Mouse (Mus musculus) monocyte, adult 2 months (primary cell): ENCODE results near the gene Alox12e.
"Not testable (repeated sequence)": the region's sequence is repeated elsewhere in the genome, so short reads cannot be mapped to it uniquely, and the experiment has no call there.

Source experiments
- DNase-seq, 2 experiments: peaks; one replicate each; pipeline ENCODE4 v3.0.0; 2022; ENCODE audit warnings: low spot score in 2 of 2, low read depth in 1 of 2

Alox12e gene

DNA sequence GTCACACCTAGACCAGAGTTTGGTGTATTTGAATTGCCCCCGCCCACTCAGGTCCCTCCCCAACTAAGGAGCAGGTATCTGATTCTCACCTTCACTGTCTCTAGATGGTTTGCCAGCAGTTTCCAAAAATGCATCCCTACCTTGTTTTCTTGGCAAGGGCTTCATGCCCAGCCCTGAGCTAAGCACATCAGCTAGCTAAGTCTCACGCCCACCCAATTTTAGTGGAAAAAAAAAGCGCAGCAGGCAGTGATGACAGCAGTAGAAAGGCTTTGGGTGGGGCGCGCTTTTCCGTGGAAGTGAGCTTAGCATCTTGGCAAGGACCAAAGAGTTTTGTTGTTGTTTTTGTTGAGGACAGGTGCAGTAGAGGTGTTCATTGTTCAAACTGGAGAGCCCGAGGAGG is at the start of gene Alox12e:
Gene Alox12e (minus strand): TSS at position 101 of the 400 bp plus-strand sequence.
- no peak for DNase-seq

DNA sequence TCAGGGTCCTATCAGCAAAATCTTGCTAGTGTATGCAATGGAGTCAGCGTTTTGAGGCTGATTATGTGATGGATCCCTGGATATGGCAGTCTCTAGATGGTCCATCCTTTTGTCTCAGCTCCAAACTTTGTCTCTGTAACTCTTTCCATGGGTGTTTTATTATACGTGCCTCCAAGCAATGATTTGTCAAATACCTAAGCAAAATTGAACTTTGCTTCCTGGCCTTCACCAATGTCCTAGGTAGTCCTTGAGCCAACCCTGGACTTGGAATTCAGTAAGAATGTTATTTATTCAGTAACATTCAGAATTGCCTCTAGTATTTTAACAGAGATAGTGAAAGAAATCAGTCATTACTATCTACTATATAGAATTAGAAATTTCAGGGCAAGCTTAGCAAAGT is 46.2 kb upstream of the Alox12e start:
- DNase-seq = not testable (repeated sequence)

GRCm38 (mm10) chr11:70367701-70368100 is 45.3 kb upstream of the Alox12e start:
- not testable (repeated sequence) for DNase-seq

DNA sequence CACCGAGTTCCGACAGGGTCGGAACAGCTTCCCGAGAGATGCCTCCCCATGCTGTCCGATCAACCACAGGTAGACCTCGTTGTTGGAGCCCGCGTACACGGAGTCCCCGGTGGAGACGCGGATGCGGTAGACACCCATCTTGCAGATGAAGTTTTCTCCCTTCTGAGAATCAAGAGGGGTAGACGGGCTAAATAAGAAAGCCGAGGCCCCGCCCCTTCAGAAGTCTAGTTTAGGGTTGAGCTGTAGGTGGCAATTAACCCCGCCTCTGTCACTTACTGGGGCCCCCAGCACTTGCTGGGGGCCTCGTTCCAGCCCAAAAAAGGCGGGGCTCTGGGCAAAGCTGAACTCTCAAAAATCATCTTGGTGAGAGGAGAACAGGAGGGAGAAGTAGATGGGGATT is 29.4 kb upstream of the Alox12e start, which contains the start of gene Alox15:
Gene Alox15 (minus strand): TSS at position 164 of the 400 bp plus-strand sequence.
- no peak for DNase-seq

- no peak for DNase-seq
These were observed 26.2 kb upstream of the Alox12e start for GRCm38 (mm10) chr11:70348630-70349029.

- no peak for DNase-seq
These were observed 25.4 kb upstream of the Alox12e start for GRCm38 (mm10) chr11:70347861-70348260.

- no peak for DNase-seq
These were observed 23.1 kb upstream of the Alox12e start for GRCm38 (mm10) chr11:70345546-70345945.

GRCm38 (mm10) chr11:70345061-70345460 is 22.6 kb upstream of the Alox12e start:
- no peak for DNase-seq

DNA sequence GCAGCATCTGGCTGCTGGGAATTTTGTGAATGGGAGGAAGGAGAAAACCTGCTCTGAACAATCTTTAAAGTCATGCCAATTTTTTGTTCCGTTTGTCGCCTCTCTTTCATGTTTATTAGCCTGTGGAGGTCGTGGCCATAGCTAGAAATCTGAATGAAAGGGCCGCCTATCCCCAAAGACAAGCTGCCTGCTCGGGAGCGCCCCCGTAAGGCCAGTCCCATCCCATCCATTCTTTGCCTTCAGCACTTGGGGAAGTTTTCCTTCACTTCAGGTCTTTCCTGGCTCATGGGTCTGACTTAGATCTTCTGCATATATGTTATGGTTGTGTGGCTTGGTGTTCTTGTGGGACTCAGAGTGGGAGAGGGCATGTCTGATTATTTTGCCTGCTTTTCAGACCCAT is 17.1 kb upstream of the Alox12e start:
- no peak for DNase-seq

DNA sequence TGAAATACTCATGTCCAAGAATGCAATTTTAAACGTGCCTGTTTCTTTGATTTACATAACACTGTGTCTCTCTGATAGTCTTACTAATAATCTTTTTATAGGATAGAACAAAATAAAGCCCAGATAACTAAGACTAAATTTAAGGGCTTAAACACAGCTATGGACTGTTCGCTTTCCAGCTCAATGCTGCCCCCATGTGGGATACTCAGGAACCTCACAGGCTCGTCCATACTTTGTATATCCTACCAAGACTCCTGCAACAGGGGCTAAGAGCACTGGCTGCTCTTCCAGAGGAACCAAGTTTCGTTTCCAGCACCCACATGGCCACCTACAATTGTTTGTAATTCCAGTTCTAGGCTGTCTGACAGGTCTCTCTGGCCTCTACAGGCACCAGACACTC is 12.0 kb upstream of the Alox12e start:
- peak in 1 of 2 experiments; percentile 32 for DNase-seq

DNA sequence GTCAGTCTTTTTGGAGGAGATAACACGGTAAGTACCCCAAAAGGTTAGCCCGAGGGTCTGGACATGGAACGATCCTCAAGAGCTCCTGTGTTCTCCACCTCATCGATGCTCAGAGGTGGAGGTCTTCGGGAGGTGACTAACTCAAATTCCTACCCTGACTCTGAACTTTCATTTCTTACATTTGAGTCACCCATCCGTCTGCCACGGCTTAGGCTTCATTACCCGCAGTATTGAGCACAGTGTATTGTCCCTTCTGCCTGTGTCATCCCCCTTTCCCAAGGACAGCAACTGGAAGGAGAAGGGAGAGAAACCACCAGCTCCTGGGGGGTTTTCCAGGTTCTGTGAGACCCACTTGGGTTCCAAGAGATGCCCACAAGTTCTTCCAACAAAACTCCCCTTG is 2.3 kb upstream of the Alox12e start:
- DNase-seq = no peak

GRCm38 (mm10) chr11:70321664-70322063 is 764 bp downstream of the Alox12e start:
- DNase-seq = peak in 1 of 2 experiments; percentile 27

GRCm38 (mm10) chr11:70319614-70320013 is 2.8 kb downstream of the Alox12e start:
- DNase-seq = no peak

- DNase-seq = no peak
These were observed 8.6 kb downstream of the Alox12e start for GRCm38 (mm10) chr11:70313833-70314232.

DNA sequence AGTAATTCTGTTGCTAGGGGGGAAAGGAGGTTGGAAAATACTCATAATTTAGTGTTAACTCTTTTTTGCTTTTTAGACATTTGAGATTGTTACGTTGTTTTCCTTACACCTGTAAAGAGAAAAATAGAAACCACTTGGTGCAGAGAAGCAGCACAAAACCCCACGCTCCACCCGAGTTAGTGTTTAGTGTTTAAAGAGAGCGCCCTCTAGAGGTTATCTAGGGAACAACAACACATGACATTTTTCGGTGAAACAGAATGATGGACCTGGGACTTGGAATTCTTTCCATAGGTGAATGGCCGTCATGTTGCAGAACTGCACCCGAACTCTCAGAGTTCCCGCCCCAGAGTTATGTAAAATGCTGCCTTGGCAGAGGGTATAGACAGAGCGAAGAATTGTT is 13.1 kb downstream of the Alox12e start:
- no peak for DNase-seq

GRCm38 (mm10) chr11:70308296-70308695 is 14.1 kb downstream of the Alox12e start:
- no peak for DNase-seq

- DNase-seq = peak; percentile 29 to 52
These were observed 16.3 kb downstream of the Alox12e start for GRCm38 (mm10) chr11:70306159-70306558.

DNA sequence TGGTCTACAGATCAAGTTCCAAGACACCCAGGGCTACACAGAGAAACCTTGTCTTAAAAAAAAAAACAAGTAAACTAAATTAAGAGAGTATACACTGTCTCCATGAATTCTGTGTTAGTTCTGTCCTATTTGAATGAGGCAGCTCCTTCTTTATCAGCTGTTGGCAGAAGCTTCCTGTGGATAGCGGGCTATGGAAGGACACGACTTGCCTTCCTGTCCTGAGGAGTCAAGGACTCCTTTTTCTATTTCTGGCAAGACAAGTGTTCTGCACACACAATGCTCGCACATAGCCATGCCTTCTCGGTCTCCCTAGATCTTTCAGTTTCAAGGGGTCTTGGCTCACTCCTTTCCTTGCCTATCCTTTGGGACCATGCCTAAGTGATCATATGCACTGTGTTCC is 20.1 kb downstream of the Alox12e start:
- DNase-seq = no peak

DNA sequence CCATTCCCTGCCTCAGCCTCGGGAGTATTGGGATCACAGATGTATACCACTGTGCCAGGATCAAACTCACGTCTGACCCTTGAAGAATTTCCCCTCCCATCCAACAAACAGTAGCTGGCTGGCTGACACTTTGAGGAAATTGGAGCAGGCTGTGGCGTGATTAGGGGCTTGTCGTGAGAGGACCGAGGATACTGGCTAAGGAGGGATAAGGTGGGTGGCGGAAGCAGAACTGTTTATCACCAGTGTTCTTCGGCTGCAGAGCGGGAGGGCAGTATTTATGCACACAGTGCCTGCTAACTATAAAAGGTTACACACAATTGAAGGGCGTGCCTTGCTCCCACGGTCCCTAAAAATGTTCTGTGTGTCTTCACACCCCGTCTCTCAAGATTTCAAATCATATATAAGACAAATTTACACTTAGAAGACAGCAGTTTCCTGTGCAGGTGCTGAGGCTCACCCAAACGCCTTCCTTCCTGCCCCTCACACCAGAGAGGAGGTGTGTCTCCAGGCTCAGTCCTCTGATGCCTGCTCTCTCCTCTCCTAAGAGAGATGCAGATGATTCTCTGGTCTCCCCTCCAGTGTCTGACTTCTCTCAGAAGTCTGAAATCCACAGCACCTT is 24.5 kb downstream of the Alox12e start:
- no peak for DNase-seq

GRCm38 (mm10) chr11:70297405-70297804 is 25.0 kb downstream of the Alox12e start:
- DNase-seq = no peak

DNA sequence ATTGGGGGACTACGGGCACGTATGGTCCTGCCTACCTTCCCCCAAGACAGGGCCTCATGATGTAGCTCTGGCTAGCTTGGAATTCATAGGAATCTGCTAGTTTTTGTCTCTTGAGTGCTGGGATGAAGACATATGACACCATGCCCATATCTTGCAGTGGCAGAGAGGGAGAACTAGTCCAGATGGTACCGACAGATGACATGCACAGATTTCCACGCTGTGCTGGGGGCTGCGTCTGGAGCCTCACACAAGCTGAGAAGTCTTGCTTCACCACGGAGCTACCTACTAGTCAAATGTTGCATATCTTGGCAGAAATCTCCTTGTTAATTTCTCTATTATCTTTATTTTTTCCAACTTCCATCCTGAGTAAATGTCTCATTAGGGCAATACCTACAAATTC is 28.5 kb downstream of the Alox12e start:
- no peak for DNase-seq

DNA sequence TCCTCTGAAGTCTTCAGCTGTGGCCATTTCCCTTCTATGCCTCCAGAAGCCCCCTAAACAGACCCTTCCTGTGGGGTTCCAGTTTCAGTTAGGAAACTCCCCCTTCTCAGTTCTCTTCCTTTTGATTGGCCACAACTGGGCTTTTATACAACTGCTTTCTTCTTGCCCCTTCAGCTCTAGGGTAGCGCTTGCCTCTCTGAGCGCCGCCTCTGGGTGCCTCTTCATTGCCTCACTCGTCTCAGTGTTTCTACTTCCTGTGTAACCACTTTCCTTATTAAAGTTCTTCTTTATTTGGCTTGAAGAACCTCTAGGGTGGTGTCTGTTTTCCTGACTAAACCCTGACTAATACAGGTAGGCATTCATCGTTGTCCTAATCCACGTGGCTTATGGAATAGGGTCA is 31.2 kb downstream of the Alox12e start:
- no peak for DNase-seq

- peak in 1 of 2 experiments; percentile 31 for DNase-seq
These were observed 33.2 kb downstream of the Alox12e start for GRCm38 (mm10) chr11:70289236-70289635.
